Mouse (Mus musculus) brain, embryonic 14.5 days (tissue): ENCODE measurements around the gene Nuak1.

Source experiments
- CTCF ChIP-seq: fragments of 200-500 bp; IDR thresholded peaks from 2 replicates; pipeline ENCODE4 v1.5.1; 2012; ENCODE audit warnings: inconsistent platforms, mild to moderate bottlenecking, moderate library complexity, borderline replicate concordance; ENCODE audit not compliant: insufficient read depth, insufficient read length; ENCODE audit errors: extremely low read depth
- POLR2A ChIP-seq: fragments of 200-500 bp; IDR thresholded peaks from 2 replicates; pipeline ENCODE4 v1.6.1; 2012; ENCODE audit warnings: mild to moderate bottlenecking, inconsistent platforms, borderline replicate concordance; ENCODE audit not compliant: poor library complexity, insufficient read depth, insufficient read length, severe bottlenecking; ENCODE audit errors: extremely low read depth

- TF ChIP-seq POLR2A, result no peak
- TF ChIP-seq CTCF, result no peak
Observed at GRCm38 (mm10) chr10:84379366-84379765, 61.0 kb downstream of the Nuak1 start.
